Mouse (Mus musculus): ENCODE results near the gene Pi16.

GRCm38 (mm10) chr17:29321765-29322602 lies 4.5 kb downstream of the Pi16 start:
- TF ChIP-seq CTCF (IDR thresholded peaks at IDR 0.05; ENCODE audit: low read depth) = no peak
- no peak for TF ChIP-seq EP300 (IDR thresholded peaks at IDR 0.05; ENCODE audit: low read depth)
